Mouse (Mus musculus): Measurements from ENCODE around the gene Prss29. TPM values are rescaled to one million over a fixed set of nuclear protein-coding genes. Genes with fewer than 3 reads are reported as not detected.

Prss29 gene
- polyA plus RNA-seq, 1 experiment from 2014 or later = not detected

DNA sequence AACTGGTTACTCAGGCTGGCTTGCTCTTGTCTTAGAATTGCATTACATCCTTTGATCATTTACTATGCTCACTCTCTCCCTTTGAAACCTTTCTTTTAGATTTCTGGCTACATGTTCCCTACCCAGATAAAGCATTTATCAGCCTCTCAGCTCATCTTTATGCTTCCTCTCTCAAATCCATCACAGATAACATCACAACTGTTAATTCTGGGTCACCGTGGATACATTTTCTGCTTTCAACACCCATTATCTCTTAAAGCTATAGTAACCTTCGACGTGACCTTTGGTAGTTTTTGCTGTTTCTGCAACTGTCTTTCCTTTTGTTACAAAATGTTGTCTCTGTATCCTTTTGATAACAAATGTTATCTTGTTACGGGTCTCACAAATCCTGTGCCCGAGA, 25.0 kb upstream of the Prss29 start:
- Histone ChIP-seq H3K4me3 (ENCODE audit: low read depth, low read length) (no peak overlapping the region), H3K27me3 (replicated peaks; ENCODE audit: control insufficient read depth, insufficient read depth, low read length) (no peaks in the 10 kb centered on the region), H3K27ac (ENCODE audit: low read depth, low read length) (no peak overlapping the region), H3K9ac (ENCODE audit: low read depth, low read length) (no peak overlapping the region), H3K9me3 (ENCODE audit: control insufficient read depth) (no peaks in the 10 kb centered on the region), H3K4me2 (replicated peaks; ENCODE audit: low read depth) (no peak overlapping the region), H3K4me1 (replicated peaks; ENCODE audit: control insufficient read depth, insufficient read depth, low read length) (no peaks in the 10 kb centered on the region), H3K36me3 (ENCODE audit: control insufficient read depth, insufficient read depth) (no peaks in the 10 kb centered on the region)
- no peak for ATAC-seq
- 59% methylated on average over 5 of the region's 5 CpGs for WGBS
- no peak for TF ChIP-seq CTCF (IDR thresholded peaks at IDR 0.05; ENCODE audit: low read depth)

DNA sequence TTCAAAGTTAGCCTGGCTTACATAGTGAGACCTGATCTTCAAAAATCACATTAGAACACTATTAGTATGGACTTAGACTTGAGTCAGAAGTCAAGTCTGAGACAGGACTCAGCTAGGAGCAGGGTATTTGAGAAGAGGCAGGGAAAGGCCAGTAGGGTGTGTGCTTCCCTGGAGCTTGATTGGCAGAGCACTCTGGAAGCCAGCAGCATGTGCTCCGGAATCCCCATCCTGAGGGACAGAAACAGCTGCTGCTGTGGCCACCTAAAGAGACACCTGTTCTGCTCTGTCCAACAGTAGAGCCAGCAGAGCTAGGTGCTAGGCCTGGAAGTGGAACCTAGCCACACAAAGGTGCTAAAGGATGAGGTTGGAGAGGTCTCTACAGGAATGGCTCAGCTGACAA, 24.3 kb upstream of the Prss29 start:
- H3K9ac ChIP-seq (ENCODE audit: low read depth, low read length) = no peak overlapping the region
- 71% methylated on average over 1 of the region's 1 CpGs for WGBS
- H3K4me2 ChIP-seq (replicated peaks; ENCODE audit: low read depth) = no peak overlapping the region
- no peak for ATAC-seq
- H3K4me1 ChIP-seq (replicated peaks; ENCODE audit: control insufficient read depth, insufficient read depth, low read length) = no peaks in the 10 kb centered on the region
- H3K27me3 ChIP-seq (replicated peaks; ENCODE audit: control insufficient read depth, insufficient read depth, low read length) = no peaks in the 10 kb centered on the region
- no peaks in the 10 kb centered on the region for H3K36me3 ChIP-seq (ENCODE audit: control insufficient read depth, insufficient read depth)
- H3K27ac ChIP-seq (ENCODE audit: low read depth, low read length) = no peak overlapping the region
- H3K9me3 ChIP-seq (ENCODE audit: control insufficient read depth) = no peaks in the 10 kb centered on the region
- no peak for TF ChIP-seq CTCF (IDR thresholded peaks at IDR 0.05; ENCODE audit: low read depth)
- H3K4me3 ChIP-seq (ENCODE audit: low read depth, low read length) = no peak overlapping the region

DNA sequence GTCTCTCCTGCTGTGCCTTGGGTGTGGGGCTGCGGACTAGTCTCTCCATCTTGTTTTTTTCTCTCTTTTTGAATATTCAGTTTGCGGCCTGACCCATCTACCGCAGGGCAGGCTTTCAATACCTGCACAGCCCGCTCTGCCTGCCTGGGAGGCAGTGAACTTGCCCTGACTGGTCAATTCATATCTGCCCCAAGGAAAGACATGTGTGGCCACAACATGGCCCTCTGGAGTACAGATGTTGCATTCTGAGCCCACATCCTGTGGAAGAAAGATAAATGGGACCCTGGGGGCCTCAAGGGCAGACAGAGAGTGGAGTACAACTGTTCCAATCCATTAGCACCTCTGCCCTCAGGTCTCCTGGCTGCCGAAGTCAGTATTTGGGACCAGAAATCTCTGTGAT, 20.4 kb upstream of the Prss29 start, which contains the start of gene Prss34:
Gene Prss34, plus strand, starts transcription at position 301 of the 400 bp plus-strand sequence.
- Histone ChIP-seq H3K27ac (ENCODE audit: low read depth, low read length) (no peak within 1 kb of the TSS), H3K4me1 (replicated peaks; ENCODE audit: control insufficient read depth, insufficient read depth, low read length) (no peaks in the 10 kb centered on the region), H3K4me3 (ENCODE audit: low read depth, low read length) (no peak within 1 kb of the TSS), H3K9me3 (ENCODE audit: control insufficient read depth) (no peaks in the 10 kb centered on the region), H3K4me2 (replicated peaks; ENCODE audit: low read depth) (no peak within 1 kb of the TSS), H3K9ac (ENCODE audit: low read depth, low read length) (no peak within 1 kb of the TSS), H3K27me3 (replicated peaks; ENCODE audit: control insufficient read depth, insufficient read depth, low read length) (no peaks in the 10 kb centered on the region), H3K36me3 (ENCODE audit: control insufficient read depth, insufficient read depth) (no peaks in the 10 kb centered on the region)
- no peak for TF ChIP-seq CTCF (IDR thresholded peaks at IDR 0.05; ENCODE audit: low read depth)
- ATAC-seq = no peak
- WGBS = 81% methylated on average over 5 of the region's 5 CpGs

DNA sequence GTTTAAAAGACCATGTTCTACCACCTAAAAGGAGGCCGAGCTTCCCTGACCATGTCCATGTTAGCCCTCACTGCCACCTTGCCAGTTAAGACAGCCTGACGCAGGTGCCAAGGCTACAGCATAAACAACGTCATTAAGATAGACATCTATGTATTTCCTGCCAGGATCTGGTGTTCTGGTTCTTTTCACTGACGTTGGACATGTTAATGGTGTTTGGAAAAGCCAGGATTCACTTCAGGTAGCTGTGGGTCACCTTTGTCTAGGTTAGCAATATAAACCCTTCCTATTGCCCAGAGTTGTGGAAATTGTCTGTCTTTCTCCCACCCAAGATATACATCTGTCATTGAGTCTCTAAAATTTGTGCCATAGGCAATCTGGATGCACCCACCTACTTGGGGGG, 10.1 kb upstream of the Prss29 start, which contains the start of gene Prss28:
Gene Prss28, plus strand, starts transcription at position 301 of the 400 bp plus-strand sequence.
- no peak for TF ChIP-seq CTCF (IDR thresholded peaks at IDR 0.05; ENCODE audit: low read depth)
- 43% methylated on average over 4 of the region's 4 CpGs for WGBS
- Histone ChIP-seq H3K27ac (ENCODE audit: low read depth, low read length) (no peak within 1 kb of the TSS), H3K4me3 (ENCODE audit: low read depth, low read length) (no peak within 1 kb of the TSS), H3K4me1 (replicated peaks; ENCODE audit: control insufficient read depth, insufficient read depth, low read length) (no peaks in the 10 kb centered on the region), H3K4me2 (replicated peaks; ENCODE audit: low read depth) (no peak within 1 kb of the TSS), H3K27me3 (replicated peaks; ENCODE audit: control insufficient read depth, insufficient read depth, low read length) (no peaks in the 10 kb centered on the region), H3K36me3 (ENCODE audit: control insufficient read depth, insufficient read depth) (no peaks in the 10 kb centered on the region), H3K9ac (ENCODE audit: low read depth, low read length) (no peak within 1 kb of the TSS), H3K9me3 (ENCODE audit: control insufficient read depth) (no peaks in the 10 kb centered on the region)
- no peak for ATAC-seq

DNA sequence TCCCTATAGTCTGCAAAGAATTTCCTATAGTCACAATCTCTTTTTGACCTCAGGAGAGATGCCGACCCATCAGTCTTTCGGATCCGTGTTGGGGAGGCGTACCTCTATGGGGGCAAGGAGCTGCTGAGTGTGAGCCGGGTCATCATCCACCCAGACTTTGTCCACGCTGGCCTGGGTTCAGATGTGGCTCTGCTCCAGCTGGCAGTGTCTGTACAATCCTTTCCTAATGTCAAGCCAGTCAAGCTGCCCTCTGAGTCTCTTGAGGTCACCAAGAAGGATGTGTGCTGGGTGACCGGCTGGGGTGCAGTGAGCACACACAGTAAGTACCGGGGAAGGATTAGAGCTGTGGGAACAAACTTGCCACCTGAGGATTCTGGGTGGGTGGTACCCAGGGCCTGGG, 2.4 kb downstream of the Prss29 start:
- H3K4me1 ChIP-seq (replicated peaks; ENCODE audit: control insufficient read depth, insufficient read depth, low read length) = no peaks in the 10 kb centered on the region
- no peaks in the 10 kb centered on the region for H3K36me3 ChIP-seq (ENCODE audit: control insufficient read depth, insufficient read depth)
- no peak for TF ChIP-seq CTCF (IDR thresholded peaks at IDR 0.05; ENCODE audit: low read depth)
- no peaks in the 10 kb centered on the region for H3K27me3 ChIP-seq (replicated peaks; ENCODE audit: control insufficient read depth, insufficient read depth, low read length)
- no peak overlapping the region for H3K4me2 ChIP-seq (replicated peaks; ENCODE audit: low read depth)
- no peaks in the 10 kb centered on the region for H3K9me3 ChIP-seq (ENCODE audit: control insufficient read depth)
- 91% methylated on average over 8 of the region's 8 CpGs for WGBS
- no peak overlapping the region for H3K4me3 ChIP-seq (ENCODE audit: low read depth, low read length)
- no peak overlapping the region for H3K9ac ChIP-seq (ENCODE audit: low read depth, low read length)
- ATAC-seq = no peak
- H3K27ac ChIP-seq (ENCODE audit: low read depth, low read length) = no peak overlapping the region

DNA sequence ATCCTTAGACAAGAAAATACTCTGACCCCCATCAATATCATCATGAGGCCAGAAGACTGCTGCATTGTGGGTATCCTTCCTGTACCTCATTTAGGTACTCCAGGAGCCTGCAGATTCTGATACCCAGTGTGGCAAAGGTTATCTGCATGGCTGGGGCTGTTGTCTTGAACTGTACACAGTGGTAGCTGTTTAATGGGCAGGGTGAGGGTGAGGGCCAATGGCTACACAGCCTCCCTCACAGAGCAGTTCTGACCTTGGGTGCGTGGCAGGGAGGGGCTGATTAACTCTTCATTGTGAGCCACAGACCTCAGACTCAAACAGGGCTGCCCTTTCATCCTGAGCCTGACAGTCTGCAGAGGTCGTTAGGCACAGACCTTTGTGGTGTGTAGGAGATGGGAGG, 4.5 kb downstream of the Prss29 start:
- no peaks in the 10 kb centered on the region for H3K27me3 ChIP-seq (replicated peaks; ENCODE audit: control insufficient read depth, insufficient read depth, low read length)
- no peak for ATAC-seq
- no peak overlapping the region for H3K4me3 ChIP-seq (ENCODE audit: low read depth, low read length)
- 5% methylated on average over 2 of the region's 2 CpGs for WGBS
- H3K27ac ChIP-seq (ENCODE audit: low read depth, low read length) = no peak overlapping the region
- H3K36me3 ChIP-seq (ENCODE audit: control insufficient read depth, insufficient read depth) = no peaks in the 10 kb centered on the region
- no peak overlapping the region for H3K9ac ChIP-seq (ENCODE audit: low read depth, low read length)
- no peak overlapping the region for H3K4me2 ChIP-seq (replicated peaks; ENCODE audit: low read depth)
- no peaks in the 10 kb centered on the region for H3K4me1 ChIP-seq (replicated peaks; ENCODE audit: control insufficient read depth, insufficient read depth, low read length)
- TF ChIP-seq CTCF (IDR thresholded peaks at IDR 0.05; ENCODE audit: low read depth) = no peak
- H3K9me3 ChIP-seq (ENCODE audit: control insufficient read depth) = no peaks in the 10 kb centered on the region

DNA sequence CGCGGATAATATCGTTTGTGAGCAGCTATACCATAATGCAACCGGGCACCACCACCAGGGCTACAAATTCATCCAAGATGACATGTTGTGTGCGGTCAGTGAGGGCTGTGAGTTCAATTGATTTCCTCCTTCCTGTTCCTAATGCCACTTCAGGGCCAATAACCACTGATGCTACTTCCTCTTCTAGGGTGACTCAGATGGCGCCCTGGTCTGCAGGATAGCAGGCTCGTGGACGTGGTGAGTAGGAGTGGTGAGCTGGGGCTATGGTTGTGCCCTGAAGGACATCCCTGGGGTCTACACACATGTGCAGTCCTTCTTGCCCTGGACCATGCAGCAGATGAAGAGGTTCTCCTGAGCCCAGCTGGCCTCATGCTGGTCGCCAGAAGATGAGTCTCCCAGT, 13.9 kb downstream of the Prss29 start:
- Histone ChIP-seq H3K27me3 (replicated peaks; ENCODE audit: control insufficient read depth, insufficient read depth, low read length) (0 out of 2 replicates have a peak, but pooled peaks cover 4% of the 10 kb centered on the region), H3K4me2 (replicated peaks; ENCODE audit: low read depth) (no peak overlapping the region), H3K9ac (ENCODE audit: low read depth, low read length) (no peak overlapping the region), H3K27ac (ENCODE audit: low read depth, low read length) (no peak overlapping the region), H3K4me3 (ENCODE audit: low read depth, low read length) (no peak overlapping the region), H3K9me3 (ENCODE audit: control insufficient read depth) (no peaks in the 10 kb centered on the region), H3K4me1 (replicated peaks; ENCODE audit: control insufficient read depth, insufficient read depth, low read length) (no peaks in the 10 kb centered on the region), H3K36me3 (ENCODE audit: control insufficient read depth, insufficient read depth) (no peaks in the 10 kb centered on the region)
- no peak for TF ChIP-seq CTCF (IDR thresholded peaks at IDR 0.05; ENCODE audit: low read depth)
- no peak for ATAC-seq
- WGBS = 69% methylated on average over 9 of the region's 9 CpGs

Data from intestine, postnatal 0 days (tissue).